Mouse (Mus musculus) retina, postnatal 1 day (tissue): ENCODE results near the gene Olfr732.

ENCODE experiments used
- DNase-seq: peaks from one replicate; pipeline ENCODE4 v3.0.0-alpha.2; 2012

Gene Olfr732

DNA sequence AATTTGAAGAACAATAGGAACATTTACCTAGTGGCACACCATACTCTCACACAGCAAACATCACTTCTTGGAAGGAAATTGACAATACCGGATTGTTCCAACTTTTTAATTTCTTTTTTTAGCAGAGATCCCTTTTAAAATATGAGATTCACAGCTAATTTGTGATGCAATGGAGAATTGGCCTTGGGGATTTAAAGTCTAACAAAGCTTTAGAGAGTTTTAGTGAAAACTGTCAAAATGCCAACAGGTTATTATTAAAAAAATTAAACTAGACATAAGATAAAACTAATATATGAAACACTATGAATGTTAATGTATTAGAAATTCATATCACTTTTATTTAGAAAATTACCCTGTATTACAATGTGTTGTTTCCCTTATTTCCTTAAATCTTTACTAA lies at the start of gene Olfr732:
TSS of gene Olfr732 (minus strand) at position 101 of the 400 bp plus-strand sequence.
- DNase-seq = no peak

DNA sequence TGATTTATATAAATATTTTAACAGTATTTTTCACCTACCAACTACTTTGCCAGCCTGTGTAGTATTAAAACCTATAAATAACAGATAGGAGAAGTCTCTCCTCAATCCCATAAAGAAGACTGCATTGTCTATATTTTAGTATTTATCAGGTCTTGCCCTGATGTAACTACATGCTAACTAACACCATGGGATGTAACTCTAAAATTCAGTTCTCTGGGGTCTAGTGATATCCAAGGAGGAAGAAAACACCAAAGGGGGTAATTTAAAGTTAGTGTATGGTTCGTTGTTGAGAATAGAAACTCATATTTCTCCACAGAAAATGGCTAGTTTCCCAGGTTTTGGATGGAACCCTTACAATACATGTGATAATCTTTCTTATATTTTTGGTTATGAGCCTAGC lies 42.7 kb upstream of the Olfr732 start, which contains the start of gene Olfr734:
TSS of gene Olfr734 (minus strand) at position 101 of the 400 bp plus-strand sequence.
- DNase-seq = no peak

DNA sequence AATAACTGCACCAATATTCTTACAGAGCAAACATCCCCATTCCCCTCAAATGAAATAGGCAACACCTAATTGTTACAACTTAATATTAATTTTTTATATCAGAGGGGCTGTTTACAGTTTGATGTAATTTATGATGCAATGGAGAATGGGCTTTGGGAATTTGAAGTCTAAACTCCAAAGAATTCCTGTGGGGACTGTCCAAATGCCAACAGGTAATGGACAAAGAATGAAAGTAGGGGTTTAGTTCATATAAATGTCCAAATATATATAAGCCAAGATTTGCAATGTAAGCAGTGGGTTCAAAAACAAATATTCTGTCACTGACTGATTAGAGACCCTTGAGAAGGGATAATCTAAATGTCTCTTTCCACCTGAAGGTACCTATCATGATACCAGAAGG lies 17.4 kb upstream of the Olfr732 start, which contains the start of gene Olfr733:
TSS of gene Olfr733 (minus strand) at position 101 of the 400 bp plus-strand sequence.
- DNase-seq = no peak

DNA sequence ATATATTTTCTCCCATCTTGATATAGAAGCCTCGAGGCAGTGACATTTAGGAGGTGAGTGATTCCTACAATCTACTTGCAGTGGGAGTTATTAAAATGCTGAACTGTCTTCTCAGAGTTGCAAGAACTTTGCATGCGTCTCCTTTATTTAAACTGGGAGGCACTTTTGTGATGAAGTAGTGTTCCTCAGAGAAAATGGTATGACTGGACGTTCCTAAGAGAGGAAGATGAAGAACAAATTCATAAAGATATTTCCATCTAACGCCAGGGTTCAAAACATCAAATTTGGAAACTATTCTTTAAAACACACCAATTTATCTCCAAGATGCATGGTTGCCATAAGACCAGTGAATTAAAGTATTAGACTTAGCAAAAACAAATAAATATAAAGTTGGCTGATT lies 42.2 kb downstream of the Olfr732 start, which contains the start of gene Olfr731:
TSS of gene Olfr731 (minus strand) at position 101 of the 400 bp plus-strand sequence.
- DNase-seq = no peak
